Mouse (Mus musculus) left cerebral cortex, adult 2 months (tissue): ENCODE data around the gene Pde4c. TPM values are rescaled to one million over a fixed set of nuclear protein-coding genes. Genes with fewer than 3 reads are reported as not detected.
A peak's percentile ranks its signal among the peaks of the same experiment; 100 is the strongest.

Experiments
- DNase-seq, 2 experiments: peaks; one replicate each; pipeline ENCODE4 v3.0.0; 2021 to 2022; ENCODE audit warnings: low spot score in 2 of 2, mixed read lengths in 1 of 2; ENCODE audit errors: extremely low spot score in 1 of 2
- H3K27ac ChIP-seq: fragments of 200-600 bp; 2 replicates; pipeline ENCODE4 v1.8.1; 2022
- H3K4me3 ChIP-seq: fragments of 200-600 bp; 2 replicates; pipeline ENCODE4 v1.8.1; 2022
- CTCF ChIP-seq: fragments of 200-600 bp; IDR thresholded peaks from 2 replicates; pipeline ENCODE4 v1.8.1; 2022; ENCODE audit warnings: antibody characterized with exemption, mild to moderate bottlenecking, moderate library complexity
- intact Hi-C: fragments of 180-260 bp; cut with DNase I; formaldehyde crosslinking; loops from one replicate; pipeline ENCODE4 v1.15.1; 2025
- total RNA-seq, 2 experiments: library from RNA; stranded (reverse); gene quantifications; 2 replicates each; pipeline ENCODE4 v1.2.3; 2021

Pde4c gene
- total RNA-seq, 2 experiments from 2014 or later: 1.9 to 3.0 TPM

GRCm38 (mm10) chr8:70747211-70747890 lies 23.8 kb downstream of the Pde4c start:
- intact Hi-C loops: no loop called here
- H3K4me3 ChIP-seq: no peak overlapping the region
- no peak for TF ChIP-seq CTCF
- no peak for DNase-seq
- H3K27ac ChIP-seq: no peak overlapping the region

GRCm38 (mm10) chr8:70748246-70749096 lies 25.0 kb downstream of the Pde4c start:
- Histone ChIP-seq H3K4me3 (no peak overlapping the region), H3K27ac (no peak overlapping the region)
- no peak for DNase-seq
- intact Hi-C loops: no loop called here
- TF ChIP-seq CTCF: no peak

DNA sequence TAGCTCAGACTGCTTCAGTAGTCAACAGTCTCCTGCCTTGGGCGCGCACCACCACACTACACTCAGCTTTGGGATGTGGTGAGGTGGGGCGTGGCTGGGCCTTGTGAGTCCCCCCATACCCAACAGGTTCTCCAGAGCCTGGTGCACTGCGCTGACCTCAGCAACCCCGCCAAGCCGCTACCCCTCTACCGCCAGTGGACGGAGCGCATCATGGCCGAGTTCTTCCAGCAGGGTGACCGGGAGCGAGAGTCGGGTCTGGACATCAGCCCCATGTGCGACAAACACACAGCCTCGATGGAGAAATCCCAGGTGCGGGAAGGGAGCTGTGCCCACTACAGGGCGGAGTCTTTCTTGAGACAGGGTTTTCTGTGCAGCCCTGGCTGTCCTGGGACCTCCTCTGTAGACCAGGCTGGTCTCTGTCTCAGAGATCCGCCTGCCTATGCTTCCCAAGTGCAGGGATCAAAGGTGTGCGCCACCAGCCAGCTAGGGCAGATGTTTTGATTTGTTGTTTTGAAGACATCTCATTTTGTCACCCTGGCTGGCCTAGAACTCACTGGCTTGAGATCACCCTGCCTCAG lies 25.7 kb downstream of the Pde4c start:
- TF ChIP-seq CTCF: no peak
- intact Hi-C loops: no loop called here
- H3K27ac ChIP-seq: no peak overlapping the region
- no peak for DNase-seq
- no peak overlapping the region for H3K4me3 ChIP-seq

- intact Hi-C loops: no loop called here
- TF ChIP-seq CTCF: no peak
- DNase-seq: no peak
- Histone ChIP-seq H3K4me3 (no peak overlapping the region), H3K27ac (peak overlapping the region; percentile 36; the same call in 1 of the 2 replicates)
These were observed 26.7 kb downstream of the Pde4c start for GRCm38 (mm10) chr8:70750128-70750680.

DNA sequence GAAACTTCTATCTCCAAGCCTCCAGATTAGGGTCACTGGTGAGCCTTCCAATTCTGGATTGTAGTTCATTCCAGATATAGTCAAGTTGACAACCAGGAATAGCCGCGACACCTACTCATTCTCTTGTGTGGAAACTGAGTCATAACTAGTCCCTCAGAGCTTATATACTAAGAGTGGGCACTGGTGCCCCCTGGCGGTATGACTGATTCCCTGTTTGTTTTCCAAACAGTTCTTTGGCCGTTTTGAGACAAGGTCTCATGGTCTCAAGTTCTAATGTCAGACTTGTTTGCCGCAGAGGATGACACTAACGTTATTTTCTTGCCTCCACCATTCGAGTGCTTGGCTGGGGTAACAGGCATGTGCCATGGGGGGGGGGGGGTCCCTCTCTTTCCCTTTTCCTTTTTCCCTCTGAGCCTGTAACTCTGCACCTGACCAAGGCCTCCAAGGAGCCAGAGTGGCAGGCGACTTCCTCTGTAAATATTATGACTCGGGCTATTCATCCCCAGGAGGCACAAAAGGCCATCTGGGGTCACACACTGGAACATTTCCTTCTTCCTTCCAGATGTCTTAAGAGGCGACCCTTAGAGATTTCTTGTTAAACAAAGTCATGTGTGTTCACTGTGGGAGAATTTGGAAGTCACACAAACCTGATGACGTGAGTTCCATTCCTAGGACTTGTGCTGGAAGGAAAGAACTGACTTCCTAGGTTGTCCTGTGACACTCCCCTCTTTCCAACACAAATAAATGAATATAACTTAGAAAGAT lies 28.7 kb downstream of the Pde4c start:
- no peak overlapping the region for H3K4me3 ChIP-seq
- peak in 1 of 2 experiments; percentile 68 for DNase-seq
- peak overlapping the region; percentile 93 for H3K27ac ChIP-seq
- intact Hi-C loops: loop anchor here (1.0 kb wide), 1 partner anchor 32 kb away; no protein-coding TSS in a partner anchor
- peak; percentile 74 for TF ChIP-seq CTCF

DNA sequence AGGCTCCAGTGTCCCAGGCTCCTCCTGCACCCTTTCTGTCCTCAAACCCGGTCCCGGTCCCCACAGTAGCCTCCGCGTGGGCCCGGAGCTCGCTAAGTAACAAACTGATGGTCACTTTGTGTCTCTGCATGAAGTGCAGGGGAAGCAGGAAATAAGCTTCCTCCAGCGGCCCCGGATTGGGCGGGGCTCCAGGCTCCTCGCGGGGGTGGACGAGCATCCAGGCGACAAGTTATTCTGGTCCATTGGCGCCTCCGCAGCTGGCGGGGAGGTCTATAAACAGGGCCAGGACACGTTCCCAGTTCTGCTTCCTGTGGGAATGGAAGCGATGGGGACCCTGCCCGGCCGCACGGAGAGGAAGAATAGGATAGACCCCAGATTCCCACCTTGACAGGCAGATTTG lies 29.6 kb downstream of the Pde4c start:
- intact Hi-C loops: no loop called here
- DNase-seq: peak; percentile 83 to 90
- Histone ChIP-seq H3K27ac (peak overlapping the region; percentile 93), H3K4me3 (peak overlapping the region; percentile 15)
- TF ChIP-seq CTCF: no peak

- intact Hi-C loops: loop anchor here (2.0 kb wide), 1 partner anchor 55 kb away; the partner anchor contains the start of gene Jund
- DNase-seq: peak; percentile 93 to 95
- TF ChIP-seq CTCF: no peak
- H3K27ac ChIP-seq: peak within 1 kb of the TSS; percentile 100
- peak within 1 kb of the TSS; percentile 93 for H3K4me3 ChIP-seq
These were observed 30.7 kb downstream of the Pde4c start, which contains the start of gene Rab3a for GRCm38 (mm10) chr8:70754043-70754870. Rab3a (plus strand) TSS chr8:70754679.

DNA sequence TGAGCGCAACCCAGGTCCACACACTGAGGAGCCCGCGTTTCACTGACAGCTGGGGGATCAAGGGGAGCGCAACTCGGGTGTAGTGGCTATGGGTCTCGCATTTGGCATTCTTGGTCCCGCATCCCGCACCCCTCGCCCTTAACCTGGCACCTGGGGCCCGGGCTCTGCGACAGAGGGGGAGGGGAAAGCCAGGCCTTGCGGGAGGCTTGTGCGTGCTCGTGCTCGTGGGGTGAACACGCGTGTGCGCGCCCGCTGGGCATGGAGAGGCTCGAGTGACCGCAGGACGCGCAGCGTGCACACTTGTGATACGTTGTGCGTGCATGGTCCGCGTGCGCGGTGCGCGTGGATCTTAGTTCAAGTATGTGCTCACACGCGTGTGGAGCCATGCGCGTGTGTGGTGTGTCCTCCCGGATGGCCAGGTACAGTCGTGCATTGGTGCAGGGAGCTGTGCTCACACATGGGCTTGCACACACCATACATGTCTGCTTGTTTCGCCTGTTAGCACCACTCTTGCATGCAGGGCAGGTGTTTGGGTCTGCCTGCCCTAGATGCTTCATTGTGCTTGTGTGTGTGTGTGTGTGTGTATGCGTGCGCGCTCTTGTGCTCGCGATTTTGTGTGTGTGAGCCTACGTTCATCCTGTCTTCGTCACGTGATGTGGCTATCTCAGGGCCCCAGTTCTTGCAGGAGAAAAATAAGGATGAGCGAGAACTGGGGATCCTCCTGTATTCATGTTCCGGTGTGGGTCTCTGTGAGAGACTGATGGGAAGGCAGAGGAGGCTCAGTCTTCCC lies 31.5 kb downstream of the Pde4c start:
- DNase-seq: peak; percentile 80
- Histone ChIP-seq H3K27ac (peak overlapping the region; percentile 100), H3K4me3 (peak overlapping the region; percentile 93)
- intact Hi-C loops: loop anchor here (1.0 to 2.0 kb wide), 2 partner anchors 56 to 144 kb away; partner anchors contain the start of gene Jund
- TF ChIP-seq CTCF: no peak

- peak overlapping the region; percentile 93 for H3K4me3 ChIP-seq
- intact Hi-C loops: loop anchor here (1.0 to 2.0 kb wide), 2 partner anchors 57 to 145 kb away; partner anchors contain the start of gene Jund
- H3K27ac ChIP-seq: peak overlapping the region; percentile 100
- TF ChIP-seq CTCF: no peak
- DNase-seq: peak in 1 of 2 experiments; percentile 18
These were observed 32.3 kb downstream of the Pde4c start for GRCm38 (mm10) chr8:70755661-70756475.
